Mouse (Mus musculus) thymus, postnatal 4 days (tissue): ENCODE measurements around the gene Klk1b1.
"Not testable (repeated sequence)": the region's sequence is repeated elsewhere in the genome, so short reads cannot be mapped to it uniquely, and the experiment has no call there.

ENCODE experiments used
- DNase-seq: peaks from one replicate; pipeline ENCODE4 v3.0.0; 2021

The Klk1b1 gene

GRCm38 (mm10) chr7:44011868-44012267 lies 45.3 kb downstream of the Klk1b1 start, which contains the start of gene Klk1b26:
Gene Klk1b26 (plus strand): TSS chr7:44012168.
- not testable (repeated sequence) for DNase-seq

- not testable (repeated sequence) for DNase-seq
These were observed 48.1 kb downstream of the Klk1b1 start for GRCm38 (mm10) chr7:44014666-44015065.

GRCm38 (mm10) chr7:44015071-44015470 lies 48.5 kb downstream of the Klk1b1 start:
- no peak for DNase-seq
